Mouse (Mus musculus): ENCODE data around the gene 1700029H14Rik.

The 1700029H14Rik gene

DNA sequence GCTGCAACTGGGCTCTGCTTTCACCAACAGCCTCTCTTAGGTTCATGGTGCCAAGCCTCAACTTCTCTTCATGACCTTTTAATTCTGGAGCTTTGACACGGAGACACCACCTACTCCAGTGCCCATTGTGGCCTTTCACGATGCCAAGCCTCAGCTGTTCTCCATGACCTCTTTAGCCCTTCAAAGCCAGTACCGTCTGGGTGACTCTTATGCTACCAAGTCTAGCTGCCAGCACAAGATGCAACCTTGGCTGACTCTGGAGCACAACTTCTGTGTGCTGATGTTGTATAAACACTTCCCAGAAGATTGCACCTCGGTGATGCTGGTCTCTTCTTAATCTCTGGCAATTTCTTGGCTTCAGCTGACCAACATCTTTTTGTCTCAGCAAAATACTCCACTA is 15.8 kb downstream of the 1700029H14Rik start:
- DNase-seq (ENCODE audit: extremely low read depth, insufficient read length, low spot score), result no peak

DNA sequence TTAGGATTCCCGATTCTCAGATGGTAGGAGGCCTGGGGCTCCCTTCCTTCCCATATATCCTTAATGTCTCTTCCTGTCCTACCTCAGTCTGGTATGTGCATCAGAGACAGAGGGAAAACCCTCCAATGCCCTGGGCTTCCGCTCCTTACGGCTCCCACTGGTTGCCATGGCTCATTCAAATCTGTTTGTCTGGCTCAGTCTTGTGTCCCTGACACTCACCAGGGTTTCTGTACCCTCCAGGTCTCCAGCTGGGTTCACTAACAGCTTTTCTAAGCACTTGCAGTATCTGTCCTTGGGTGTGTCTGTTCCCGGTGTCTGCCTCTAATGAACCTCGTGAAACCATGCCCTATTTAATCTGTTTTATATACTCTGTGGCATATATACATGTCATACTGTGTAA is 20.7 kb downstream of the 1700029H14Rik start:
- no peak for DNase-seq (ENCODE audit: extremely low read depth, insufficient read length, low spot score)

DNA sequence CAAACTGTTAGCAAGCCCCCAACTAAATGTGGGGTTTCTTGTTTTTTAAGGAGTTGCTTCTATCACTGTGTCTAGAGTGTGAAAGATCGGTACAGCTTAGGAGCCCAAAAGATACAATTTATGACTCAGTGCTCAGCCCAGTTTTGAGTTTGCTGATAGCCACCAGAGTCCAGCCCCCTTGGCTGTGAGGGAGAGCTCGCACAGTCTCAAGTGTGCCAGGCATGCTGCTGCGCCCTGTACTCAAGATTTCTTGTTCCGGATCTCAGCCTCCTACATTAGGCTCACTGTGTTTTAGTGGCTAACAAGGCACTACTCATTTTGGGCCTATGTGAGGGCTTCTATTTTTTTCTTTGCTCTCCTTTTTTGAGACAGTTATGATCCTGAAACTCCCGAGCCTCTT is 22.1 kb downstream of the 1700029H14Rik start:
- no peak for DNase-seq (ENCODE audit: extremely low read depth, insufficient read length, low spot score)

DNA sequence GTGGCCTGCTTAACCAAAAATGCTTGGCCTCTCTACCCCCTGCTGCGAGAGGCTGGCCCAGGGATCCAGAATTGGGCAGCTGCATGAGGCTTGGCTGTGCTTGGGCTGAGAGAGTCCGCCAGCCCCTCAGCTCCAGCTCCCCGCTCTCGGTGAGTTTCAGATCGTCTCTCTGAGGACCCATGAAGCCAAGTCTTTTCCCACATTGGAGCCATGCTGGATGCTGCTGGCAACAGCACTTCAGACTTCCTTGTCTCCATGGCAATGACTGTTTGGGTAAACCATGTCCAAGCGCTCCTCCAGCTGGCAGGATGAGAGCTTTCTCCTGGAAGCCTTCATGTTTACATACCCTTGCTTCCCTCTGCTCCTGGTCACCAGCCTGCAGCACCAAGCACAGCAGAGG is 23.4 kb downstream of the 1700029H14Rik start:
- peak; percentile 65 for DNase-seq (ENCODE audit: extremely low read depth, insufficient read length, low spot score)

- no peak for DNase-seq (ENCODE audit: extremely low read depth, insufficient read length, low spot score)
These were observed 25.2 kb downstream of the 1700029H14Rik start for GRCm38 (mm10) chr8:13537102-13537501.

DNA sequence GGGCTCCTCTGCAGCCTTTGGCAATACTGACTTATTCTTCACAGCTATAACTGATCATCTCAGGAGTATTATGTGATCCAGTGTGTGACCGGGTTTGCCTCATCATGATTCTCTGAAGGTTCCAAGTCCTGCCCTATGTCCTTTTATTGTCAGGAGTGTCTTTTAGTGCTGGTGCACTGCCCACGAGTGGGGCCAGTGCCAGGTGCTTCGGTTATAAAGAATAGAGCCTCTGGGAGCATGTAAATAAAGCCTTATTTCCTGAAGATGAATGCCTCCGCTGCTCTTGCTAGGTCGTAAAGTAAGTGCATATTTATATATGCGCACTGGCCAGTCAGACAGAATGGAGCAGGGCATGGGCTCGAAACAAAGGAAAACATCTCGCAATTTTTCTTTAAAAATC is 29.1 kb downstream of the 1700029H14Rik start:
- no peak for DNase-seq (ENCODE audit: extremely low read depth, insufficient read length, low spot score)

GRCm38 (mm10) chr8:13531602-13532171 is 30.6 kb downstream of the 1700029H14Rik start:
- no peak for DNase-seq (ENCODE audit: extremely low read depth, insufficient read length, low spot score)

DNA sequence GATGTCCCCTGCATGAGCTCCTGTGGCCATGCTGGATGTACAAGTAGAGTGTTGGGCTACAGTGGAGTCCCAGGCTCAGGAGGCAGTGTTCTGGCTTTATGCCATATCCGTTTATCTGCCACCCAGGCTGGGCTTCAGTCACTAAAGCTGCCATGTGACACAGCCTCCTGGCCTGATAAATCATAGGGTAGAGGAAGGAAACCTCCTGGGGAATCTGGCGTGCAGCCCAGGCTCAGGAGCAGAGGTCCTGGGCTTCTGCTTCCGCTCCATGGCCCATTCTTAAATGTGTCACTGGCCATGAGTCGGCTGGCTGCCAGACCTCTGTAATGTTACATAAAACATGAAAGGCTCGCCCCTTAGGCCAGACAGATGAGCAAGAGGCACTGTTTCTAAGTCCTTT is 31.3 kb downstream of the 1700029H14Rik start:
- DNase-seq (ENCODE audit: extremely low read depth, insufficient read length, low spot score), result peak; percentile 83

- no peak for DNase-seq (ENCODE audit: extremely low read depth, insufficient read length, low spot score)
These were observed 31.9 kb downstream of the 1700029H14Rik start for GRCm38 (mm10) chr8:13530401-13530800.

GRCm38 (mm10) chr8:13529891-13530316 is 32.4 kb downstream of the 1700029H14Rik start:
- DNase-seq (ENCODE audit: extremely low read depth, insufficient read length, low spot score), result peak; percentile 74

DNA sequence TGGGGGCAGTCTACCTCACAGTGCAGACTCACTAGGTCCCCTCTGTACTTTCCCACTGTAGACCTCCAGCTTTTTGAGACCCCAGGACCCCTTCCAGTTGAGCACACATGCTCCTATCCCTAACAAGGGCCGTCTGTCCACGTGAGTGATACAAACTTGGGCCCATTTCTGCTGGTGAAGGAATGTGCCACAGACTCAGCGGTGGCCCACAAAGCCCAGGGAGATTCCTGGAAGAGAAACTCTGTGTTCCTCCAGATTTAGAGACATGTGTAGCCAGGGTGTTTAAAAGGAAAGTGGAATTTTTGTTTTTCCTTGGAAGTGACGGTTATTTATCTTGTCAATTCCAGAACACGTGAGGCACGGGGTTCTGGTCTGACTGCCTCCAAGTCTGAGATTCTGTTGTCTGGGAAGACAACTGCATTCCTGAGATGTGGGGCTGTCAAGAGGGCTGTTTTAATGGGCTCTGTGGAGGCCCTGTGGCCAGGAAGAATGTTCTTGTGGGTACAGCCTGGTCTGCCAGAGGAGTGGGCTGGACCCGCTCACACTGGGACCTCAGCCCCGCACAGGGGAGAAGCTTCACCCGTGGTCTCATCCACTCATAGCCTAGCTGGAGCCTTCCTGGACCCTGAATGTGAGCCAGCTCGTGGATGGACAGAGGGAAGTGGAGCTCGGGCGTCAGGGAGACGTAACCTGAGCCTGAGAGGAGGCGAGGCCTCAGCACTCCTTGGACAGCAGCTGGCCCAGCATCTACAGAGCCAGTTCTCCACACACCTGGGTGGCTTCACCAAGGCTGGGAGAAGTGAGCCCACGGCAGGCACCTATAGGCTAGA is 33.0 kb downstream of the 1700029H14Rik start:
- peak; percentile 81 for DNase-seq (ENCODE audit: extremely low read depth, insufficient read length, low spot score)

GRCm38 (mm10) chr8:13521392-13521791 is 40.9 kb downstream of the 1700029H14Rik start:
- peak; percentile 49 for DNase-seq (ENCODE audit: extremely low read depth, insufficient read length, low spot score)

DNA sequence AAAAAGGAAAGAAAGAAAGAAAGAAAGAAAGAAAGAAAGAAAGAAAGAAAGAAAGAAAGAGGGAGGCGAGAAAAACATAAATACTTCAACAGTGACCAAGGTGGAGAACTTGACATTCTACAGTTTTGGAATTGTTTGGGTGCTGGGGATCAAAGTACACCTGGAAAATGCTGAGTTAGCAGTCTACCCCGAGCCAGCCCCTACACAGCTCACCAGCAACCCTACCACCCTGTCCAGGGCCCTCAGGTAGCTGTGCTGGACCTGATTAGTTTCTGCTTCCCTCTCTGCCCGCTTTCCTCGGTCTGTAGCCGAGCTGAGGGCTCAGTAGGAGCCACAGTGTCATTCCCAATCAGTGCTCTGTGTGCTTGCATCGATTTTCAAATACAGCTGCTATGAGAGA is 41.9 kb downstream of the 1700029H14Rik start:
- no peak for DNase-seq (ENCODE audit: extremely low read depth, insufficient read length, low spot score)

DNA sequence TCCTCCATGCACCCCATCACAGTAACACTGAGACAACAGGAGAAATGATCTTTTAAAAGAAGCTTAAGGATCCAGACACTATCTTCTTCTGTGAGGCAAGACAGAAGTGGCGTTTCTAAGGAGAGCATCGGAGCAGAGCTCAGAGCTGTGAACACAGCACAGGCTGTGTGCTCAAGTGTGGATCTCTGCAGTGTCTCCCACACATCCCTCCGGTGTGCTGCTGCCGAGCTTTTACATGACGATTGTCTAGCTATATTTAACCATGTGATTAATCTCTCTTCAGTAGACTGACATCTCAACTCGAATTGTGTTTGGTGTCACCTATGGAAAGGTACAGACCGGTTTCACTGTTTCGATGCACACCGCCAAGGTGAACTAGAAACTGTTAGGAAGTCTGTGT is 42.8 kb downstream of the 1700029H14Rik start:
- DNase-seq (ENCODE audit: extremely low read depth, insufficient read length, low spot score), result no peak

GRCm38 (mm10) chr8:13517284-13517781 is 44.9 kb downstream of the 1700029H14Rik start:
- no peak for DNase-seq (ENCODE audit: extremely low read depth, insufficient read length, low spot score)

GRCm38 (mm10) chr8:13516728-13517127 is 45.5 kb downstream of the 1700029H14Rik start:
- DNase-seq (ENCODE audit: extremely low read depth, insufficient read length, low spot score), result no peak

GRCm38 (mm10) chr8:13516011-13516442 is 46.2 kb downstream of the 1700029H14Rik start:
- no peak for DNase-seq (ENCODE audit: extremely low read depth, insufficient read length, low spot score)

DNA sequence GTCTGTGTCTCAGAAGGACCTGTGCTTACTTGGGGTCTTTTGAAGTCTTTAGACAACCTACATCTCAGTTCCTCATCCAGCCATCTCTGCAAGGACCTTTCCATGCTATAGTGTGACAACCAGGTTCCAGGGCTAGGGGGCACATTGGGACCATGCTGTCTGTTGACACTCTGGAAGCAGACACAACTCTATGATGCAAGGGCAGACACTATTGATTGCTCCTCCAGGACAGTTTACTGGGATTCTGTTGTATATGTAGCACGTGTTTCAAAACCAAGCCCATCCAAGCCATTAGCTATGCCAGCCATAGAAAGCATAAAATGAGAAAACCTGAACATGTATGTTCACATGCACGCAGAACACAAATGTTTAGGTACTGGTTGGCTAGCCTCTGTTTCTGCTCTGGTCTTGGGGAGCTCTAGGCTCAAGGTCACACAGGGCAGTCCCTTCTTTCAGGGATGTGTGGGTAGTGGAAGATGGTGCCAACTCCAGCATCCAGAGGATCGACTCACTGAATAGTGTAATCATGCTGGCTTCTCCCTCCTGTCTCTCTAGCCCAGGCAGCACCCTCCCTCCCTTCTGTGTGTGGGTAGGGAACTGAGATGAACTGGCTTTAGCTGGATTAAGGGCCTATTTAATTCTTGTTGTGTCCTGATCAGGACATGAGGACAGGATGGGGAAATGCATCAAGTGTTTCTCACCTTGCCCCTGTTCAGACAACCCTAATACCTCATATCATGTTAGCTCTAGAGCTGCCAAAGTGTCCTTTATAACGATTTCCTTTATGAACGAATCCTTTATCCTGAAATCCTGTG is 48.5 kb downstream of the 1700029H14Rik start:
- DNase-seq (ENCODE audit: extremely low read depth, insufficient read length, low spot score), result no peak

GRCm38 (mm10) chr8:13512677-13513076 is 49.6 kb downstream of the 1700029H14Rik start:
- DNase-seq (ENCODE audit: extremely low read depth, insufficient read length, low spot score), result no peak

DNA sequence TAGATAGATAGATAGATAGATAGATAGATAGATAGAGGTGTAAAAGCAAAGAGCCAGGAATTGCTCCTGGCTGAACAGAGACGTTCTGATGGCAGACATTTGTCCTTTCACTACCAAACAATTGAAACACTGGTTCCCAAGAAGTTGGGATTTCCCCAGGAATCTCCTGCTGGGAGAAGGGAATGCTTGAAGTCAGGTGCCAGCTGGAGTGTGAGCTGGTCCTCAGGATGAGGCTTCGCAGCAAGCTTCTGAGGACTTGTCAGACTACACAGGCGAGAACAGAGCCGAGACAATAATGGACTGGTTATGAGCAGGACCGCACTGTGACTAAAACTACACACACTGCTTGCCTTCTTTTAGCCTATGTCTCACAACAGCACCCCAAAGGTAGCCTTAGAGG is 50.2 kb downstream of the 1700029H14Rik start:
- no peak for DNase-seq (ENCODE audit: extremely low read depth, insufficient read length, low spot score)

- peak; percentile 46 for DNase-seq (ENCODE audit: extremely low read depth, insufficient read length, low spot score)
These were observed 54.9 kb downstream of the 1700029H14Rik start for GRCm38 (mm10) chr8:13507284-13507937.
